Mouse (Mus musculus) brain, embryonic 14.5 days (tissue): ENCODE measurements around the gene Rbm20.

Source experiments
- CTCF ChIP-seq: fragments of 200-500 bp; IDR thresholded peaks from 2 replicates; pipeline ENCODE4 v1.5.1; 2012; ENCODE audit warnings: inconsistent platforms, mild to moderate bottlenecking, moderate library complexity, borderline replicate concordance; ENCODE audit not compliant: insufficient read depth, insufficient read length; ENCODE audit errors: extremely low read depth
- POLR2A ChIP-seq: fragments of 200-500 bp; IDR thresholded peaks from 2 replicates; pipeline ENCODE4 v1.6.1; 2012; ENCODE audit warnings: mild to moderate bottlenecking, inconsistent platforms, borderline replicate concordance; ENCODE audit not compliant: poor library complexity, insufficient read depth, insufficient read length, severe bottlenecking; ENCODE audit errors: extremely low read depth

- TF ChIP-seq CTCF (no peak), POLR2A (no peak)
Observed at GRCm38 (mm10) chr19:53904833-53905480, 227.9 kb downstream of the Rbm20 start.
